Comparison of ENCODE assay signal across 14 mouse cellular contexts in genomic region chr4:41225412-41225811, GRCm38 (mm10). TPM values are rescaled to one million over a fixed set of nuclear protein-coding genes. Genes with fewer than 3 reads are reported as not detected.
DNase-seq lines count a peak whose midpoint lies in the region; ATAC-seq and TF ChIP-seq lines count a peak whose summit lies in the region.
"Had no signal": no experiment of that assay in that cellular context is flagged by ENCODE, and none has a peak within 500 bp of the region (broad histone marks: within the 10 kb centered on the region; RNA-seq: fewer than 3 reads in every experiment).

No protein-coding gene starts in this region.

- no peak for TF ChIP-seq POLR2A in lung, adult 2 months (IDR thresholded peaks at IDR 0.05; ENCODE audit: borderline replicate concordance, extremely low read depth, low read depth, low read length)
- TF ChIP-seq POLR2A in brain, embryonic 14.5 days (IDR thresholded peaks at IDR 0.05; ENCODE audit: borderline replicate concordance, extremely low read depth, insufficient read depth, insufficient read length, poor library complexity, severe bottlenecking), result no peak

- no peak overlapping the region for H3K9ac ChIP-seq in heart, postnatal 0 days (replicated peaks; ENCODE audit: low read depth, low read length)
- H3K9ac ChIP-seq: heart, embryonic 12.5 days; limb, embryonic 15.5 days had no signal

- intact Hi-C loops in heart, postnatal 36 days (cut with DNase I), result loop anchor here (5.0 kb wide), 1 partner anchor 162 kb away; no protein-coding TSS in a partner anchor

- ATAC-seq in heart, postnatal 0 days (ENCODE audit: insufficient read depth, low read depth), result no peak

- no peak for TF ChIP-seq EP300 in heart, postnatal 0 days (IDR thresholded peaks at IDR 0.05; ENCODE audit: low read depth)

- 79% methylated on average over 1 of the region's 1 CpGs for WGBS in heart, postnatal 0 days
- 82% methylated on average over 1 of the region's 1 CpGs for WGBS in lung, adult 2 months

- no peaks in the 10 kb centered on the region for H3K9me3 ChIP-seq in heart, postnatal 0 days (replicated peaks; ENCODE audit: control insufficient read depth, low read length)
- H3K9me3 ChIP-seq: heart, embryonic 12.5 days; limb, embryonic 15.5 days had no signal

- DNase-seq in heart, postnatal 0 days (ENCODE audit: low spot score), result peak; percentile 8
- no peak for DNase-seq in heart, postnatal 36 days
- peak; percentile 13 for DNase-seq in lung, postnatal 25 days (ENCODE audit: low spot score)
- no peak for DNase-seq in lung, adult 2 months
- DNase-seq in brain, embryonic 14.5 days (ENCODE audit: low read depth), result peak; percentile 45
- peak; percentile 48 for DNase-seq in splenic B cell, adult 2 months (ENCODE audit: low read depth, low spot score)
- no peak for DNase-seq in urinary bladder, postnatal 25 days (ENCODE audit: low spot score)
- no peak for DNase-seq in thymus, postnatal 4 days
- DNase-seq: kidney, postnatal 14 days; thymus, adult 2 months had no signal

- TF ChIP-seq CTCF in heart, postnatal 0 days (IDR thresholded peaks at IDR 0.05; ENCODE audit: low read depth), result peak; percentile 52
- TF ChIP-seq CTCF in lung, adult 2 months (IDR thresholded peaks at IDR 0.05; ENCODE audit: insufficient read depth, low read length), result no peak
- no peak for TF ChIP-seq CTCF in brain, embryonic 14.5 days (IDR thresholded peaks at IDR 0.05; ENCODE audit: borderline replicate concordance, extremely low read depth, insufficient read depth, insufficient read length)

- no peak overlapping the region for H3K27ac ChIP-seq in heart, postnatal 0 days (ENCODE audit: low read depth)
- H3K27ac ChIP-seq: limb, embryonic 15.5 days had no signal

- H3K4me2 ChIP-seq in heart, postnatal 0 days (ENCODE audit: low read depth, low read length), result no peak overlapping the region
- H3K4me2 ChIP-seq: heart, embryonic 12.5 days; limb, embryonic 15.5 days had no signal

- no peaks in the 10 kb centered on the region for H3K27me3 ChIP-seq in heart, postnatal 0 days (ENCODE audit: control insufficient read depth, insufficient read depth, low read length)
- H3K27me3 ChIP-seq in splenic B cell, adult 2 months (ENCODE audit: control insufficient read depth, insufficient read depth, low read length, poor library complexity, severe bottlenecking), result no peaks in the 10 kb centered on the region
- H3K27me3 ChIP-seq: heart, embryonic 12.5 days; limb, embryonic 15.5 days had no signal

- peaks cover 88% of the 10 kb centered on the region for H3K36me3 ChIP-seq in heart, postnatal 0 days (replicated peaks; ENCODE audit: control insufficient read depth, insufficient read depth, low read length)
- H3K36me3 ChIP-seq in splenic B cell, adult 2 months (ENCODE audit: control insufficient read depth, insufficient read depth, low read length, poor library complexity, severe bottlenecking), result peaks cover 9% of the 10 kb centered on the region; the same call in 1 of the 2 replicates

- no peak overlapping the region for H3K4me3 ChIP-seq in heart, postnatal 0 days (ENCODE audit: low read depth, low read length)
- no peak overlapping the region for H3K4me3 ChIP-seq in lung, adult 2 months (replicated peaks; ENCODE audit: extremely low read depth, low read depth, low read length)
- H3K4me3 ChIP-seq: erythroblast, embryonic 14.5 days; heart, embryonic 12.5 days; limb, embryonic 15.5 days; myocyte had no signal

- no peaks in the 10 kb centered on the region for H3K4me1 ChIP-seq in heart, postnatal 0 days (ENCODE audit: control insufficient read depth, insufficient read depth)
- H3K4me1 ChIP-seq in lung, adult 2 months (ENCODE audit: control insufficient read depth, insufficient read depth, low read length), result no peaks in the 10 kb centered on the region
- H3K4me1 ChIP-seq: heart, embryonic 12.5 days; limb, embryonic 15.5 days had no signal

RNA-seq across cellular contexts. Expression of gene Ubap2, which starts 49.5 kb away (rescaled TPM):
- total RNA-seq in heart, postnatal 0 days (2014; rRNA removed; ENCODE audit: low replicate concordance), result 18.2 and 19.5 TPM in 2 replicates
- polyA plus RNA-seq in heart, postnatal 0 days (2015; fragmentation: Nextera tagmentation; extraction: Ambion mirVana), result 26.4 and 27.1 TPM in 2 replicates
- 10 to 100 TPM; 59.4 to 61.1 TPM for total RNA-seq in heart, postnatal 36 days (2021)
- 53.1 and 62.2 TPM in 2 replicates for polyA plus RNA-seq in lung, adult 2 months (2012; rRNA removed)
- 45.6 and 65.9 TPM in 2 replicates for polyA plus RNA-seq in brain, embryonic 14.5 days (2012; rRNA removed)

Comparison
In these comparisons a context has a peak if more than half of its experiments do, and no peak if none do; other contexts are left out.
1. DNase-seq: peak in heart, postnatal 0 days (single experiment), lung, postnatal 25 days (single experiment), brain, embryonic 14.5 days (single experiment) and splenic B cell, adult 2 months (single experiment); none in heart, postnatal 36 days (0 of 2), lung, adult 2 months (single experiment), urinary bladder, postnatal 25 days (single experiment) and thymus, postnatal 4 days (single experiment).